Mouse (Mus musculus): ENCODE data around the gene Isy1. TPM values are rescaled to one million over a fixed set of nuclear protein-coding genes. Genes with fewer than 3 reads are reported as not detected.

Gene Isy1
- polyA plus RNA-seq, 1 experiment from 2014 or later, result 57.3 TPM

DNA sequence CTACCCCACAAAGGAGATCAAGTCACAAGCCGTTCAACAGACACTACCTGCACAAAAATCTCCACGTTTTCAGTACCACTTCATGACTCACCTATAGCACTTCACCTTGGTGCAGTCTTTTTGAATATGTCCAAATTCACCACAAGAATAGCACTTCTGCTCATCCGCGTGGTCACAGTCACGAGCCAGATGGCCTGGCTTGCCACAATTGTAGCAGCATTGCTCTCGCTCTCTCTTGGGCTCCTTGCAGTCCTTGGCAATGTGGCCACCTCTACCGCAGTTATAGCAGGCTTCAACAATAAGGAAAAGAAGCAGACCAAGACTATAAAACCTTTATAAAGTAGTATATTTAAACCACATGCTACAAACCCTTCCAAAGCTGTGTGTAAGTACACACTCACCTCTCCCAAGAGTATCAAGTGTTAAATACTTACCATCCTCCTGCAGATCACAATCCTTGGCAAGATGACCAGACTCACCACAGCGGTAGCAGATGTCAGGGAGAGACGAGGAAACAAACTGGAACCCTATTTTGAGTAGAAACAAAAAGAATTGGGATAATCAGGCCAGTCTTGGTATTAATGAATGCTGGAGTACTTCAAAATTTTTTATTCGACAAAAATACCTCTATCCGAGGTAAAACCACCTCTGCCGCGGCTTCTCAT lies 6.6 kb upstream of the Isy1 start:
- Histone ChIP-seq H3K27ac (no peak overlapping the region), H3K4me3 (replicated peaks) (no peak overlapping the region), H3K27me3 (no peaks in the 10 kb centered on the region), H3K36me3 (peaks cover 74% of the 10 kb centered on the region), H3K9ac (no peak overlapping the region), H3K4me2 (no peak overlapping the region), H3K4me1 (peaks cover 20% of the 10 kb centered on the region), H3K9me3 (replicated peaks) (no peaks in the 10 kb centered on the region)
- 93% methylated on average over 13 of the region's 13 CpGs for whole genome bisulfite sequencing
- ATAC-seq (replicated peaks; ENCODE audit: low FRiP score), result no peak

DNA sequence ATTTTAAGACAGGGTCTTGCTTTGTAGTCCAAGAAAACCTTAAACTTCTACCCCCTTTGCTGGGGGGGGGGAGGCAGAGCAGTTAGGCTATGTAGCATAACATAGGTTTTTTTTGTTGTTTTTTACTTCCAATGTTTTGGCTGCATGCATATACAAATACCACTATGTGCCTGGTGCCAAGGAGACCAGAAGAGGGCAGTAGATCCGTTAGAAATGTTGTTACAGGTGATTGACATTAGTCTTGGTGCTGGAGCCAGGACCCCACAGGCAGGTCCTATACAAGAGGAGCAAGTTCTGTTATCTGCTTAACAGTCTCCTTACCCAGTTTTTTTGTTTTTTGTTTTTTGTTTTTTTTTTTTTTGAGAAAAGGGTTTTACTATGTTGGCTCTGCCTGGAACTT lies 3.7 kb upstream of the Isy1 start:
- H3K4me3 ChIP-seq (replicated peaks), result no peak overlapping the region
- H3K27ac ChIP-seq, result no peak overlapping the region
- H3K9ac ChIP-seq, result no peak overlapping the region
- WGBS, result 16% methylated on average over 1 of the region's 1 CpGs
- H3K27me3 ChIP-seq, result no peaks in the 10 kb centered on the region
- peaks cover 60% of the 10 kb centered on the region for H3K36me3 ChIP-seq
- no peak for ATAC-seq (replicated peaks; ENCODE audit: low FRiP score)
- H3K4me2 ChIP-seq, result no peak overlapping the region
- no peaks in the 10 kb centered on the region for H3K9me3 ChIP-seq (replicated peaks)
- H3K4me1 ChIP-seq, result peaks cover 22% of the 10 kb centered on the region

DNA sequence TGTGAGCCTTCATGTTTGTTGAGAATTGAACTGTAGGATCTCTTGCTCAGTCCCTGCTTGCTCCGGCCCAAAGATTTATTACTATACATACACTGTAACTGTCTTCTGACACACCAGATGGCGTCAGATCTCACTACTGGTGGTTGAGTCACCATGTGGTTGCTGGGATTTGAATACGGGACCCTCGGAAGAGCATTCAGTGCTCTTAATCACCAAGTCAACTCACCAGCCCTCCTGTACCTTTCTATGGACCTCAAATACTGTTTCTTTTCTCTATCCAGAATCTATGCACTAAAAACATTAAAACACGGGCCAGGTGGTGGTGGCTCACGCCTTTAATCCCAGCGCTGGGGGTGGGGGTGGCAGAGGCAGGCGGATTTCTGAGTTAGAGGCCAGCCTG lies 3.0 kb upstream of the Isy1 start:
- Histone ChIP-seq H3K4me1 (peaks cover 20% of the 10 kb centered on the region), H3K27me3 (no peaks in the 10 kb centered on the region), H3K36me3 (peaks cover 55% of the 10 kb centered on the region), H3K4me3 (replicated peaks) (no peak overlapping the region), H3K9me3 (replicated peaks) (no peaks in the 10 kb centered on the region), H3K27ac (no peak overlapping the region), H3K9ac (no peak overlapping the region), H3K4me2 (no peak overlapping the region)
- ATAC-seq (replicated peaks; ENCODE audit: low FRiP score), result no peak
- WGBS, result 74% methylated on average over 8 of the region's 8 CpGs

DNA sequence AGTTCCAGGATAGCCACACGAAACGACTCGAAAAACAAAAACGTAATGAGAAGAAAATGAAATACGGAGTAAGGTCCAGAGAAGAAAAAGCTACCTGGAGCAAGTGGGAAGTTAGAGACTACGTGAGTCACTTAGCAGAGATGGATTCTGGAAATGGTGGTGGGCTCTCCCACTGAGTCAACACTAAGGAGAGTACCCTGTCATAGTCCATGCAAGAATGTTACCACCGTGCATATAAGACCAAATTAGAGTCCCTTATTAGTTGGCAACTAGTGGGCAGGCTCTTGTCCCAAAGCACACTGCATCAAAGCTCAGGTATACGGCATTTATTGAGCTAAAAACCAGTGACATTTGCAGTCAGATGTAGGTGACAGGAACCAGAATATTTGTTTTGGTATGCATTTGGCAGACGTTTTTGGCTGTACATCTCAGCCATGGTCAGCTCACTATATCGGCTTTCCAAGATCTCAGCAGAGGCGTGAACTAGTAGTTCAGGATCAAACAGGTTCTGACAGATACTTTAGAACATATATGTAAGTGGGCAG lies 1.3 kb upstream of the Isy1 start:
- Histone ChIP-seq H3K9me3 (replicated peaks) (no peaks in the 10 kb centered on the region), H3K9ac (peak overlapping the region; percentile 92; the same call in 1 of the 2 replicates), H3K4me3 (replicated peaks) (0 out of 2 replicates have a peak overlapping the region, but pooled peaks have one; percentile 92), H3K27me3 (no peaks in the 10 kb centered on the region), H3K27ac (no peak overlapping the region; the same call in 1 of the 2 replicates), H3K4me2 (peak overlapping the region; percentile 88; the same call in 1 of the 2 replicates), H3K36me3 (peaks cover 48% of the 10 kb centered on the region), H3K4me1 (peaks cover 20% of the 10 kb centered on the region)
- WGBS, result 57% methylated on average over 11 of the region's 11 CpGs
- no peak for ATAC-seq (replicated peaks; ENCODE audit: low FRiP score)

DNA sequence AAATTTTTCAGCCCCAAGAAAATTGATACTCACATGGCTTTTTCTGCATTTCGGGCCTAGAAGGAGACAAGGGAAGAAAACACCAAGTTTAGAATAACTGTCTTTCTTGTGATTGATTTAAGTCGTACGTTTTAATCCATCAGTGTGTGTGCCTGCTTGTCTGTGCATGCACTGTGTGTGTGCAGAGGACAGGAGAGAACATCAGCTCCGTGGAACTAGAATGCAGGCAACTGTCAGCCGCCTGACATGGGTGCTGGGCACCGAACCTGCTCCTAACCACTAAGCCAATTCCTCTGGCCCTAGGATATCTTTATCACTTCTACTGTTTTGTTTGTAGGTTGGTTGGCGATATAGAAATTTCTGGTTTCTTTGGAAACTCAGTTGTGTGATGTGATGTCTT lies 2.9 kb downstream of the Isy1 start, which contains the start of gene Gm45140:
Gene Gm45140 (minus strand): TSS at position 101 of the 400 bp plus-strand sequence.
- Histone ChIP-seq H3K4me3 (replicated peaks) (no peak within 1 kb of the TSS), H3K4me1 (peaks cover 20% of the 10 kb centered on the region), H3K27ac (no peak within 1 kb of the TSS), H3K36me3 (peaks cover 43% of the 10 kb centered on the region), H3K9ac (no peak within 1 kb of the TSS), H3K9me3 (replicated peaks) (no peaks in the 10 kb centered on the region), H3K4me2 (no peak within 1 kb of the TSS), H3K27me3 (no peaks in the 10 kb centered on the region)
- no peak for ATAC-seq (replicated peaks; ENCODE audit: low FRiP score)
- 93% methylated on average over 7 of the region's 7 CpGs for WGBS

DNA sequence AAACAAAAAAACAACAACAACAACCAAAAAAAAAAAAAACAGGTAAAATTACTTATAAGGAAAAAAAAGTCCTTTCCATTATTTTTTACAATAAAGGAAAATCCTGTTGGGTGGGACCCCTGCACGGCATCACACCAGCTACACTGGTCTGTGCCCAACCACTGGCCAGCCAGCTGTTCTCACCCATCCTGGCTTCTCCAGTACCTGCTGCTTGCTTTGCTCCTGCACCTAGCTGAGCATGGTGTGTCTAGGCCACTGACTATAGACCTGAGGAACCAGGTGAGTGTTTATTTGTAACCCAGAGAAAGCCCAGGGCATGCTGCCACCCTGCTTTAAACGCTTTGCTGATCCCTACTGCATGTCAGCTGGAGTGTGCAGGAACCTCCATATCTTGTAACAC lies 18.2 kb downstream of the Isy1 start:
- H3K4me3 ChIP-seq (replicated peaks), result no peak overlapping the region
- no peak overlapping the region for H3K4me2 ChIP-seq
- no peaks in the 10 kb centered on the region for H3K4me1 ChIP-seq
- WGBS, result 89% methylated on average over 2 of the region's 2 CpGs
- H3K9ac ChIP-seq, result no peak overlapping the region
- H3K27ac ChIP-seq, result no peak overlapping the region
- H3K36me3 ChIP-seq, result peaks cover 99% of the 10 kb centered on the region
- no peaks in the 10 kb centered on the region for H3K27me3 ChIP-seq
- H3K9me3 ChIP-seq (replicated peaks), result no peaks in the 10 kb centered on the region
- ATAC-seq (replicated peaks; ENCODE audit: low FRiP score), result no peak

DNA sequence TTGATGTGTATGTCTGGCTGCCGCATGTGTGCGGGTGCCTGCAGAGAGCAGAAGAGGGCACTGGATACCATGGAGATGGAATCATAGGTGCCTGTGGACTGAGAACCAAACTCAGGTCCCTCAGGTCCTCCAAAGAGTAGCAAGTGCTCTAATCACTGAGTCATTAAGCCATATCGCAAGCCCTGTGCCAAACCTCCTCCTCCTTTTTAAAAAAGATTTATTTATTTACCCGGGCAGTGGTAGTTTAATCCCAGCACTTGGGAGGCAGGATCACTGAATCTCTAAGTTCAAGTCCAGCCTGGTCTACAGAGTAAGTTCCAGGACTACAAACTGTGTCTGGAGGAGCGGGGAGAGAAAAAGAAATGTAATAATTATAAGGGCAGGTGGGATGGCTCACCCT lies 24.1 kb downstream of the Isy1 start:
- no peak for ATAC-seq (replicated peaks; ENCODE audit: low FRiP score)
- Histone ChIP-seq H3K27me3 (no peaks in the 10 kb centered on the region), H3K4me3 (replicated peaks) (no peak overlapping the region), H3K4me1 (peaks cover 30% of the 10 kb centered on the region), H3K27ac (no peak overlapping the region), H3K9ac (no peak overlapping the region), H3K9me3 (replicated peaks) (no peaks in the 10 kb centered on the region), H3K36me3 (peaks cover 47% of the 10 kb centered on the region), H3K4me2 (no peak overlapping the region)
- 89% methylated on average over 5 of the region's 5 CpGs for whole genome bisulfite sequencing

DNA sequence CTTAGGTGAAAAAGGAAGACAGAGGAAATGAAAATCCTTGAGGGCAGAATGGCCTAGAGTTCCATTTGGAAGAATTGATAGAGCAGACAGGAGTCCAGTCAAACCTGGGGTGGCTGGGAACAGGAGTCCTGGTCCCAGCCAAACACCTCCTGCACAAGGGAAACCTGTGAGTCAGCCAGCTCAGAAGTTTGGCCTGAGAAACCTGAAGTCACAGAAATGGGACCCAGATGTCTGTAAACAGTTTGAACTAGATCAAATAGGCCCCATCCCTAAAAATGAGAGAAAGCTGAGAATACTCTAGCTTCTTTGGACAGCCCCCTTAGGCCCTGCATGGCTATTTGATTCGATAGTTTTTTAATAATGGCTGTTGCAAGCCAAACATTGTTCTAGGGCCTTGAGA lies 25.9 kb downstream of the Isy1 start:
- ATAC-seq (replicated peaks; ENCODE audit: low FRiP score), result no peak
- Histone ChIP-seq H3K9me3 (replicated peaks) (no peaks in the 10 kb centered on the region), H3K27me3 (no peaks in the 10 kb centered on the region), H3K4me1 (peaks cover 33% of the 10 kb centered on the region), H3K36me3 (peaks cover 29% of the 10 kb centered on the region), H3K4me3 (replicated peaks) (peak overlapping the region; percentile 86; the same call in 1 of the 2 replicates), H3K9ac (peak overlapping the region; percentile 79; the same call in 1 of the 2 replicates), H3K27ac (peak overlapping the region; percentile 91), H3K4me2 (peak overlapping the region; percentile 94)
- 97% methylated on average over 1 of the region's 1 CpGs for WGBS

DNA sequence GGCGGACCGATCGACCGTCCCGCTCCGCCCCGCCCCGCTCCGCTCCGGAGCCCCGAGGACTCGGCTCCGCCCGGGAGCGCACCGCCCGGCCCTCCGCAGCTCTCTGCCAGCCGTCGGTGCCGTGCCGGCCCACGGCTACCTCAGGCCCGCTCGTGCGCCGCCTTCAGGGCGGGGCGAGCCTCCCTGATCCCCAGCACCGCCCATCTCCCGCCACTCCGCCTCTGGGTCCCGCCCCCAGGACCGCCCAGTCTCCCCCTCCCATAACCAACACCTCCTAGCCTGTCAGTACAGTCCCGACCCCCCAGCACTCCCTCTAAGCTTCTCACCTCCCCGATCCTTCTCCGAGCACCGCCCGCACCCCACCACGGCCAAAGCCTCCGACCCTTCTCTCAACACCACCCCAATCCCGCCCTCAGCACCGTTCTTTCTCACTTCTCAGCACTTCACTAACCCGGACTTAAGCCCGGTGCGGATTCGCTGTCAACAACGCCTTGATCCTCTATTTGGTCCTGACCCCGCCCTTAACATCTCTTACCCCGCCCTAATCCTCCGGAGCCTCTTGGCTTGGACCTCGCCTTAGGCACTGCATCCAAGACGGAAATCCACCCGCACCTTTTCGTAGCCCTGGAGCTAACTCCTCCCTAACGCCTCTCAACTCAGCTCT lies 26.8 kb downstream of the Isy1 start, which contains the start of gene Rab43:
Gene Rab43 (minus strand): TSS at position 490 of the 664 bp plus-strand sequence.
- peak; percentile 96 for ATAC-seq (replicated peaks; ENCODE audit: low FRiP score)
- Histone ChIP-seq H3K4me3 (replicated peaks) (peak within 1 kb of the TSS; percentile 86), H3K27me3 (no peaks in the 10 kb centered on the region), H3K27ac (peak within 1 kb of the TSS; percentile 91), H3K4me1 (peaks cover 37% of the 10 kb centered on the region), H3K4me2 (peak within 1 kb of the TSS; percentile 94), H3K9me3 (replicated peaks) (no peaks in the 10 kb centered on the region), H3K9ac (peak within 1 kb of the TSS; percentile 79), H3K36me3 (peaks cover 20% of the 10 kb centered on the region)
- WGBS, result under 1% methylated on average over 56 of the region's 56 CpGs

DNA sequence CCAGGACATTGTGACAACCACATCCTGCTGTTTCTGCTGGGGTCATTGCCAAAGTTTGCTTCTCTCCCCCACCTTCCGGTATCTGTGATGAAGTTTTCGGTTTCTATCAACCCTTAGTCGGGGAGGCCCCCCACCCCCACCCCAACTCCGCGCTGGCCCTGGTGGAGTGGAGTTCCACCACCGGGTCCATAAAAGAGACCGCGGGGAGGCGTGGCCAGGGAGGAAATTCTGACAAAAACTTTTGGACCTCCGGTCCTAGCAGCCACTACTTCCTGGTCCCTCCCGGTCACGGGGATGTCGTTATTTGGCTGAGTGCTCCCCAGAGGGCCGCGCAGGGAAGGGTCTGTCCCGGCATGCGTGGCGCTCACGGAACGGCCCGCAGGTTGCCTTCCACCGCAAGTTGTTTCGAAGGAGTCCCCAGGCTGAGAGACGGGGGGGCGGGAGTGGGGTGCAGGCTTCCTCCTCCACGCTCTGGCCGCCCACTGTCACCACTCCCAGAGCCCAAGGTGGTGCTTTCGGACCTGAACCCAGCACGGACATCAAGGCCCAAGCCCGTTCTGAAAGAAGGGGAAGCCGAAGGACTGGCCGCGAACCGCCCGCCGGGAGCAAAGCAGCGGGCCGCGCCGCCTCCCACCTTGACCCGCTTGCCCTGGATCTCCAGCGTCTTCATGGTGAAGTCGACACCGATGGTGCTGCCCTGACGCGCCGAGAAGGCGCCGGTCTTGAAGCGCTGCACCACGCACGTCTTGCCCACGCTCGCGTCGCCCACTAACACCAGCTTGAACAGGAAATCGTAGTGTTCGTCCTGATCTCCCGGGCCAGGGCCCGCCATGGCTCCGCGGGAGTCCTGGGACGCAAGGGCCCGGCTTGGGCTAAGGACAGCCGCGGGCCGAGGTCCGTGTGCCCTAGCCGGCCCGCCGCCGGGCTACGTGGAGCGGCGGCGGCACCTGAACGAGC lies 27.6 kb downstream of the Isy1 start:
- under 1% methylated on average over 77 of the region's 77 CpGs for WGBS
- H3K4me3 ChIP-seq (replicated peaks), result peak overlapping the region; percentile 86
- H3K27me3 ChIP-seq, result no peaks in the 10 kb centered on the region
- H3K9me3 ChIP-seq (replicated peaks), result no peaks in the 10 kb centered on the region
- H3K4me1 ChIP-seq, result peaks cover 39% of the 10 kb centered on the region
- peaks cover 13% of the 10 kb centered on the region for H3K36me3 ChIP-seq
- H3K9ac ChIP-seq, result peak overlapping the region; percentile 79
- H3K4me2 ChIP-seq, result peak overlapping the region; percentile 94
- H3K27ac ChIP-seq, result peak overlapping the region; percentile 91
- ATAC-seq (replicated peaks; ENCODE audit: low FRiP score), result peak; percentile 19

DNA sequence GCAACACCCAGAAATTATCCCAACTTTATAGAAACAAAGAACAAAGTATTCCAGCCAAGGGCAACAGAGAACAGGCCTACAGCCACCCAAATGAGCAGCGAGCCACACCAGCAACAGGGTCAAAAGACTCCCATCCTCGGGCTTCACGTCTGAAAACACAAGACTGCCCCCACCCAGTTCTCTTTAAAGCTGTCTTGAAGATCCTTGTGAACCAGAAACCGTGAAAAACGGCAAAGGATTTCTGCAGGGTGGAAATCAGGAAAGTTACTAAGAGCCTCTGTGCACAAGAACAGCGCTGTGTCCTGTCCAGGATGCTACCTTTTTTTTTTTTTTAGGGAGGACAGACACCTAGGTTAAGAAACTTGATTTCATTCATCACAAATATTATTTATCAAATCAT lies 28.3 kb downstream of the Isy1 start:
- H3K36me3 ChIP-seq, result peaks cover 6% of the 10 kb centered on the region
- no peak for ATAC-seq (replicated peaks; ENCODE audit: low FRiP score)
- no peak overlapping the region for H3K9ac ChIP-seq
- 14% methylated on average over 6 of the region's 6 CpGs for WGBS
- H3K27me3 ChIP-seq, result no peaks in the 10 kb centered on the region
- peak overlapping the region; percentile 94 for H3K4me2 ChIP-seq
- peak overlapping the region; percentile 86 for H3K4me3 ChIP-seq (replicated peaks)
- H3K27ac ChIP-seq, result peak overlapping the region; percentile 91
- H3K4me1 ChIP-seq, result peaks cover 39% of the 10 kb centered on the region
- no peaks in the 10 kb centered on the region for H3K9me3 ChIP-seq (replicated peaks)
